Mouse (Mus musculus) megakaryocyte, embryonic 14.5 days (primary cell): ENCODE data around the gene Mrpl39. TPM values are rescaled to one million over a fixed set of nuclear protein-coding genes. Genes with fewer than 3 reads are reported as not detected.

Experiments
- H3K27me3 ChIP-seq: replicated peaks from 2 replicates; pipeline ENCODE3; 2012; ENCODE audit warnings: inconsistent platforms
- H3K36me3 ChIP-seq: replicated peaks from 2 replicates; pipeline ENCODE3; 2012; ENCODE audit warnings: low read length, inconsistent platforms, mixed read lengths
- H3K4me1 ChIP-seq: 2 replicates; pipeline ENCODE4 v1.6.1; 2012; ENCODE audit warnings: inconsistent platforms
- H3K4me3 ChIP-seq: replicated peaks from 2 replicates; pipeline ENCODE3; 2012; ENCODE audit warnings: moderate library complexity, mild to moderate bottlenecking, inconsistent platforms
- H3K9me3 ChIP-seq: 2 replicates; pipeline ENCODE4 v1.6.1; 2012; ENCODE audit warnings: inconsistent platforms
- FLI1 ChIP-seq: IDR thresholded peaks from 2 replicates; pipeline ENCODE4 v1.6.1; 2012; ENCODE audit warnings: low read length, inconsistent platforms, mixed read lengths
- GATA1 ChIP-seq: IDR thresholded peaks from 3 replicates; pipeline ENCODE4 v1.6.1; 2012; ENCODE audit warnings: mixed read lengths, low read length, inconsistent platforms, borderline replicate concordance
- polyA plus RNA-seq: library from polyadenylated mRNA; stranded (reverse); fragments of >175 nt; gene quantifications from 2 replicates; pipeline ENCODE4 v1.2.3, GENCODE M21; 2012; ENCODE audit warnings: low replicate concordance; ENCODE audit not compliant: insufficient read depth

The Mrpl39 gene
- polyA plus RNA-seq, 1 experiment: 117 TPM

GRCm38 (mm10) chr16:84774003-84774703 is 38.6 kb upstream of the Mrpl39 start, which contains the start of gene Jam2:
TSS of gene Jam2 (plus strand) at chr16:84774123.
- H3K36me3 ChIP-seq: no peaks in the 10 kb centered on the region
- H3K4me1 ChIP-seq: peaks cover 42% of the 10 kb centered on the region
- peaks cover under 1% of the 10 kb centered on the region; the same call in 1 of the 2 replicates for H3K9me3 ChIP-seq
- no peak for TF ChIP-seq FLI1
- TF ChIP-seq GATA1: no peak
- peak within 1 kb of the TSS; percentile 95 for H3K4me3 ChIP-seq
- H3K27me3 ChIP-seq: peaks cover 25% of the 10 kb centered on the region

DNA sequence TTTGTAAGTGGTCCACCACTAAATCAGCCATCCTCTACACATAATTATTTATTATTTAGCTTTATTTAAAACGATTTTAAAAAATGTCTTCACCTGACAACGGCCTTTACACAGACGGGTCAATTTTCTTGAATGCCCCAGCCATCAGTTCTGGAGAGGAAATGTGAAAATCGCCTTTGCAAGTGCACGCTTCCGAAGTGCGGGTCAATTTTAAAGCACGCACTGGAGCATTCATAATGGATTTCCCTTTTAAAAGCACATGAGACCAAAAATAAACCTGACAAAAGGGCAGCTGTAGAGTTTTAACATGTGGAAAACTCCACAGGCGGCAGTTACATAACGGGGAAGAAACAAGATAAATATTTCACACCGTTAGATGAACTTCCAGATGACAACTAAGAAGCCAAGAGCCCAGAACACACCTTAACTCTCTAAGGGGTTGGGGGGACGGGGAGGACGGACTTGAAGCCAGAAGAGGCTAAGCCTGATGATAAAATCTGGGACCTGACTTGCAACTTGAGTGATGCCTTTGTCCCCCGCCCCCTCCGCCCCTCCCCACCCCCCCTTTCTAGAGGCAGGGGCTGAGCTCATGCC is 37.8 kb upstream of the Mrpl39 start:
- Histone ChIP-seq H3K36me3 (no peaks in the 10 kb centered on the region), H3K4me3 (peak overlapping the region; percentile 95), H3K27me3 (peaks cover 25% of the 10 kb centered on the region), H3K4me1 (peaks cover 37% of the 10 kb centered on the region), H3K9me3 (no peaks in the 10 kb centered on the region)
- TF ChIP-seq FLI1: no peak
- TF ChIP-seq GATA1: no peak

DNA sequence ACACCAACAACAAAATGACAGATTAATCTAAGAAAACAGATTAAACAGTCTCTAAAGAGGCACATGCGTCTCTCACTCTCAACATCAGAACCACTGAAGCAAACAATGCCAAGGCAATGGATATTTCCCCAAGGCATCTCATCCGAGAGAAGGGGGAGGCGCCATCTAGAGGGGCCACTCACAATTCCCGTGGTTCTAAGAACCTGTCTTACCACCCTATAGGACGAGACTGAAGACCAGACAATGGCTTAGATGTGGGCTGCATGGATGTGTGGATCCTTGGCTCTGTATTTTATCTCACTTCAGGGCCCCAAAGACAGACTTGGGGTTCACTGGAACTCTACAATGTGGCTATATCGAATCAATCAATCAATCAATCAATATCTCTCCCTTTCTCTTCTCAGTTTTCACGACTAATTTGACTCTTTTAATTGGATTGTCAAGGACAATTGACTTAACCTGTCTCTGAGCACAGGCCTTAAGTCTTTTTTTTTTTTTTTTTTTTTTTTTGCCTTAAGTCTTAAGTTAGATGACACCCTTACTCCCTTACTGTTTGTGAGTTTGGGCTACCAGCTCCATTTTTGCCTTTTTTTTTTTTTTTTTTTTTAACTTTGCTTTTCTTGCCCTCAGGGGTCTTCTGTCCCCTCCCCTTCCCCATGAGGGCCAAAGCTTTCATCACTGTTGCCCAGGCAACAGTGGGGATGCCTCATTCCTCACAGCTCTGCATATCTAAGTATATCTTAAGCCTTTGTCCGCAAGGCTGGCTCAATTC is 37.1 kb upstream of the Mrpl39 start:
- Histone ChIP-seq H3K36me3 (no peaks in the 10 kb centered on the region), H3K27me3 (peaks cover 25% of the 10 kb centered on the region), H3K4me3 (no peak overlapping the region), H3K4me1 (peaks cover 37% of the 10 kb centered on the region), H3K9me3 (no peaks in the 10 kb centered on the region)
- TF ChIP-seq FLI1: no peak
- TF ChIP-seq GATA1: no peak

DNA sequence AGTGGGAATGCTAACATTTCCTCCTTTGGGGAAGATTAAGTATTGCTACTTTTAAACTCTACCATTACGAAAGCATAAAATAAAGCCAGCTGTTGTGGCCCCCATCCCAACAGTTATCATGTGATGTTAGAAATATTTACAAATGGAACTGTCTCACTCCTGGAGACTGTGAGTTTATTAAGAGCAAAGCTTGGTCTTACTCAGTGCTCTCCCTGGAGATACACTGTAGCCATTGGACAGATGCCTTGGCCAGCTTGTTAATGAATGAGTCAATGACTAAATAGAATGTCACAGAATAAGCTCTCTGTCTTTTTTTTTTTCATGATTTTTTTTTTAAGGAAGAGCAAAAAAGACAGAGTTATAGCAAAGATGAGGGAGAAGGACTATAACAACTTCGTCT is 35.9 kb upstream of the Mrpl39 start:
- H3K36me3 ChIP-seq: no peaks in the 10 kb centered on the region
- no peak for TF ChIP-seq FLI1
- TF ChIP-seq GATA1: no peak

GRCm38 (mm10) chr16:84770891-84771290 is 35.3 kb upstream of the Mrpl39 start:
- Histone ChIP-seq H3K36me3 (no peaks in the 10 kb centered on the region), H3K9me3 (no peaks in the 10 kb centered on the region), H3K4me3 (no peak overlapping the region), H3K27me3 (peaks cover 30% of the 10 kb centered on the region), H3K4me1 (peaks cover 30% of the 10 kb centered on the region)
- no peak for TF ChIP-seq GATA1
- TF ChIP-seq FLI1: no peak

More for the DNA sequence above, 35.9 kb upstream of the Mrpl39 start:
- Histone ChIP-seq H3K9me3 (no peaks in the 10 kb centered on the region), H3K27me3 (peaks cover 30% of the 10 kb centered on the region), H3K4me1 (peaks cover 34% of the 10 kb centered on the region), H3K4me3 (no peak overlapping the region)

DNA sequence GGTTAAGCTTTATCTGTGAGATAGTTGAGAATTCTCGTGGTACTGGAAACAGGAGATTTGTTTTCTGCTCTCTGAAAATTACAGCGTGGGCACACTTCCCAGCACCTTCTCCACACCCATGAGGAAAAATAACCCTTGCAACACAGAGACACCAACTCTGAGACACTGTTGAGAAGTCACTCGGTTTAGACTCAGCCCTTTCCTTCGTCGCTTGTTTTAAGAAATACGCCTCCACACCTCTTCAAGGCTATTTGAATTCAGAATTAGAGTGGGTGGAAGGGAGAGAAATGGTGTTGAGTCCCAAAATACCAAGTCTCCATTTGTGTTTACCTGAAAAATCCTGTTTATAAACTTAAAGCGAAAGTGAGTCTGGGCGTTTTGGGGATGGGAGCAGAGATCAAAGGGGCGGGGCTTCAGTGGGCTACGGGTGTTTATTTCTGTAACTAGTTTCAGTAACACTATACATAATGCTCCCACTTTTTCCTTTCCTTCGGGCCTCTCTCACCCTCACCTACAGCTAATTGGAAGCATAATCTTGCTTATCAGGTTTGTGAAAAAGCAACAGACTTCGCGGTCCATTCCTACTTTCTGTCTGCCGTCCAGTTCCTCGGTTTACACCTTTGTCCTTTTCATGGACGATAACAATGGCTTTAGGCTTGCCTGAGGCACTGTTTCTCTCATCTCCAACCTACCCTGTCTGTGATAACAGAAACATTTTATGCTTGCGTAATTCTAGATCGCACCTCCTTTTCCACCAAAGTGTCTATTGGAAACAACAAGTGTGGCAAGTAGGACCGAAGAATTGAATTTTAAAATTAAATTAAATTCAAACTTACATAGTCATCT is 34.3 kb upstream of the Mrpl39 start:
- H3K4me1 ChIP-seq: peaks cover 23% of the 10 kb centered on the region
- no peak overlapping the region for H3K4me3 ChIP-seq
- TF ChIP-seq GATA1 (no peak), FLI1 (no peak)
- H3K36me3 ChIP-seq: no peaks in the 10 kb centered on the region
- H3K27me3 ChIP-seq: peaks cover 27% of the 10 kb centered on the region
- H3K9me3 ChIP-seq: no peaks in the 10 kb centered on the region

- Histone ChIP-seq H3K9me3 (no peaks in the 10 kb centered on the region), H3K4me3 (no peak overlapping the region), H3K27me3 (peaks cover 20% of the 10 kb centered on the region), H3K4me1 (peaks cover 19% of the 10 kb centered on the region), H3K36me3 (no peaks in the 10 kb centered on the region)
- TF ChIP-seq FLI1 (no peak), GATA1 (no peak)
These were observed 33.6 kb upstream of the Mrpl39 start for GRCm38 (mm10) chr16:84769182-84769581.

DNA sequence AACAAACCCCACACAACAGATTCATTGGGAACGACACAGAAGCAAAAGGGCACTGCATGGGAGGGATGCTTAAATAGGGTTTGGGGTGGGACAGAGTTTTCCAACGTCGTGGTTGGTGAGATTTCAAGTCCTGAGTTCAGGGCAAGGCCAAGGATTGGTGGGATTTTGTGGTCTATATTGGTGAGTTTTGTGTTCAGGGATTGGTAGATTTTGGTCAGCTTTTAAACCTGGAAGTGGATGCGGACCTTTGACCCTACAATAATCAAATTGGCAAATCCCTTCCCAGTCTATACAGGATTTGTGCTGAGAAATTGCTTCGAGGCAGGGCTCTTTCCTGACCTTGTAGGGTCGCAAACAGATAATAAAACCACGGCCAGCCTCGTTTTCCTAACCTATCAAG is 32.4 kb upstream of the Mrpl39 start:
- Histone ChIP-seq H3K4me3 (no peak overlapping the region), H3K9me3 (no peaks in the 10 kb centered on the region), H3K27me3 (peaks cover 11% of the 10 kb centered on the region), H3K4me1 (peaks cover 8% of the 10 kb centered on the region), H3K36me3 (no peaks in the 10 kb centered on the region)
- TF ChIP-seq FLI1: no peak
- TF ChIP-seq GATA1: no peak

DNA sequence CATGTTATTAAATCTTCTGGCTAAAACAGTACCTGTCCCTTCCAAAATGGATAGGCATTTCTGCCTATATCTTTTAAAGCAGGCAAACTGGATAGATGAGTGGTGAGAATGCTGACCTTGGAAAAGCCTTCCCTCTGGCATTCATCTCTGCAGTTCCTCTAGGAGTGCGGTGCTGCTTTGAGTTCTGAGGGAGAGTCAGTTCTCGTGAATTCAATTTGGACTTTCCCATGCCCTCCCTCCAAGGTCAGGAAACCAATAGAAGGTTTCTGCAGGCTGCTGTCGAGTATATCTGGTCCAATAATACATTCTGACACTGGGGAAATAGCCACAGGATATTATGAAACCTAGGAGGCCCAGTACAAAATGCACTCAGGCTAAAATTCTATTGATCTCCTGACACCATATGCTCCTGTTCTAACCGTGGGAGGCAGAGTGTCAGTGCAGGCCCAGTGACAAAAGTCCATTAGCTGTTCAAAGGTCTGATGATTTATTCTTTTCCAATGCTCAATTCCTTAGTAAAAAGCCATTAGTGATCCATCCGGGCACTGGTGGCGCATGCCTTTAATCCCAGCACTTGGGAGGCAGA is 10.3 kb upstream of the Mrpl39 start:
- H3K4me3 ChIP-seq: no peak overlapping the region
- H3K9me3 ChIP-seq: peaks cover under 1% of the 10 kb centered on the region; the same call in 1 of the 2 replicates
- no peaks in the 10 kb centered on the region for H3K4me1 ChIP-seq
- H3K36me3 ChIP-seq: no peaks in the 10 kb centered on the region
- no peak for TF ChIP-seq FLI1
- no peak for TF ChIP-seq GATA1
- peaks cover 2% of the 10 kb centered on the region for H3K27me3 ChIP-seq
